Mouse (Mus musculus): ENCODE measurements around the gene Dpy19l1.

Dpy19l1 gene

GRCm38 (mm10) chr9:24503067-24503857 is at the start of gene Dpy19l1:
TSS of gene Dpy19l1 (minus strand) at chr9:24503140.
- DNase-seq: peak; percentile 93

- no peak for DNase-seq
These were observed 35.2 kb upstream of the Dpy19l1 start for GRCm38 (mm10) chr9:24538159-24538558.

- DNase-seq: peak; percentile 73
These were observed 13.7 kb upstream of the Dpy19l1 start for GRCm38 (mm10) chr9:24516575-24517139.

GRCm38 (mm10) chr9:24514078-24514469 is 11.1 kb upstream of the Dpy19l1 start:
- no peak for DNase-seq

- DNase-seq: no peak
These were observed 10.5 kb upstream of the Dpy19l1 start for GRCm38 (mm10) chr9:24513290-24514077.

GRCm38 (mm10) chr9:24512121-24512539 is 9.2 kb upstream of the Dpy19l1 start:
- no peak for DNase-seq

- no peak for DNase-seq
These were observed 8.6 kb upstream of the Dpy19l1 start for GRCm38 (mm10) chr9:24511371-24512120.

- no peak for DNase-seq
These were observed 5.9 kb upstream of the Dpy19l1 start for GRCm38 (mm10) chr9:24508880-24509279.

- no peak for DNase-seq
These were observed 3.6 kb upstream of the Dpy19l1 start for GRCm38 (mm10) chr9:24506510-24506909.

GRCm38 (mm10) chr9:24505017-24505763 is 2.2 kb upstream of the Dpy19l1 start:
- no peak for DNase-seq

- no peak for DNase-seq
These were observed 1.4 kb upstream of the Dpy19l1 start for GRCm38 (mm10) chr9:24504381-24504780.

GRCm38 (mm10) chr9:24503858-24504219 is 899 bp upstream of the Dpy19l1 start:
- no peak for DNase-seq

GRCm38 (mm10) chr9:24502571-24503004 is 352 bp downstream of the Dpy19l1 start:
- DNase-seq: peak; percentile 54

- no peak for DNase-seq
These were observed 1.3 kb downstream of the Dpy19l1 start for GRCm38 (mm10) chr9:24501618-24502017.

GRCm38 (mm10) chr9:24496226-24496625 is 6.7 kb downstream of the Dpy19l1 start:
- no peak for DNase-seq

GRCm38 (mm10) chr9:24490516-24490915 is 12.4 kb downstream of the Dpy19l1 start:
- no peak for DNase-seq

- no peak for DNase-seq
These were observed 14.4 kb downstream of the Dpy19l1 start for GRCm38 (mm10) chr9:24488425-24489104.

- DNase-seq: no peak
These were observed 20.6 kb downstream of the Dpy19l1 start for GRCm38 (mm10) chr9:24482375-24482774.

GRCm38 (mm10) chr9:24477251-24477650 is 25.7 kb downstream of the Dpy19l1 start:
- DNase-seq: no peak

GRCm38 (mm10) chr9:24473824-24474223 is 29.1 kb downstream of the Dpy19l1 start:
- DNase-seq: no peak

GRCm38 (mm10) chr9:24472514-24472913 is 30.4 kb downstream of the Dpy19l1 start:
- no peak for DNase-seq

GRCm38 (mm10) chr9:24470166-24470565 is 32.8 kb downstream of the Dpy19l1 start:
- DNase-seq: no peak
